Mouse (Mus musculus) urinary bladder, postnatal 36 days (tissue): Measurements from ENCODE around the gene Cops7a.

Experiments
- DNase-seq, 2 experiments: peaks; one replicate each; pipeline ENCODE4 v3.0.0; 2022; ENCODE audit warnings: low spot score in 2 of 2, mixed read lengths in 1 of 2

Gene Cops7a

DNA sequence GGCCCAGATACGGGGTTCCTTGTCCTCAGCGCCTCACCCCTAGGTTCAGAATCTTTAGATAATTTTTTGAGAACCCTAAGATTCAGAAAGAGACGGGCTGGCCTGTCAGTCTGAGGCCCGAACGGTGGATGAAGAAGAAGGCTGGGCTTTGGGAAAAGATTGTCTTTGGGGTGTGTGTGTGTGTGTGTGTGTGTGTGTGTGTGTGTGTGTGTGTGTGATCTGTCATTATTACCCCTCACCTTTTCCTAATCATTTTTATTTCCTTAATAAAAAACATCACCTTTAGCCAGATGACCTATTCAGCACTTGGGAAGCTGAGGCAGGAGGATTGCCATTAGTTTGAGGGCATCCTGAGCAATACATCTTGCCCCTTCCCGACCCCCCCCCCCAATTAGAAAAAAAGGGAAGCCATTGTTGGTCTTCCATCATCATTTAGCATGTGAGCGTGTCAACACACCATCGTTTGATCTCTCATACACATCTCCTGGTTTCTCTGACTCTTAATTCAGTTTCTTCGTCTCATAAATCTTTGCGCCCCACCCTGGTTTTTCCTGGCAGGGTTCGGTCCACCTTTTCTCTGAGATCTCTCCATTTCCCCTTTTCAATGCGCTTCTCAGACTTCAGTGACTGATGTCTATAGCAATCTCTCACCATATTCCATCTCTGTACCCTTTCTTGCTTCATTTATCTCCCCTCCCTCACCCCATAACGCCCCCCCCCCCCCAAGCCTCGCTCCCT, 46.3 kb downstream of the Cops7a start:
- DNase-seq = no peak

DNA sequence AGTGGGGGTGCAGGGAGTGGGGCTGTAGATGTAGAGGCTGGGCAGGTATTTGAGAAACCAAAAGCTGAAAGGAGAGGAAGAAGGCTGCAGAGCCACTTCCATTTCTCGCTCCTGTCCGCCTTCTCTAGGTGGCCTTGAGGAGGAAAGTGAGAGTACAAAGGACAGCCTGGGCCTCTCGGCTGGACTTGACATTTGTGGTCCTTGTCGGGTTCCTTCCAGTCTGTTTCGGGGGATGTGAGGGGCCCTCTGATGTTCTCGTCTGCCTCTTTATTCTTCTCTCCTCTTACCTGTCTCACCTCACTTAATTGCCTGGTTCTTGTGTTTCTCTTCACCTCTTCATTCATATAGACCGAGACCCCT, 47.0 kb downstream of the Cops7a start:
- DNase-seq = no peak

DNA sequence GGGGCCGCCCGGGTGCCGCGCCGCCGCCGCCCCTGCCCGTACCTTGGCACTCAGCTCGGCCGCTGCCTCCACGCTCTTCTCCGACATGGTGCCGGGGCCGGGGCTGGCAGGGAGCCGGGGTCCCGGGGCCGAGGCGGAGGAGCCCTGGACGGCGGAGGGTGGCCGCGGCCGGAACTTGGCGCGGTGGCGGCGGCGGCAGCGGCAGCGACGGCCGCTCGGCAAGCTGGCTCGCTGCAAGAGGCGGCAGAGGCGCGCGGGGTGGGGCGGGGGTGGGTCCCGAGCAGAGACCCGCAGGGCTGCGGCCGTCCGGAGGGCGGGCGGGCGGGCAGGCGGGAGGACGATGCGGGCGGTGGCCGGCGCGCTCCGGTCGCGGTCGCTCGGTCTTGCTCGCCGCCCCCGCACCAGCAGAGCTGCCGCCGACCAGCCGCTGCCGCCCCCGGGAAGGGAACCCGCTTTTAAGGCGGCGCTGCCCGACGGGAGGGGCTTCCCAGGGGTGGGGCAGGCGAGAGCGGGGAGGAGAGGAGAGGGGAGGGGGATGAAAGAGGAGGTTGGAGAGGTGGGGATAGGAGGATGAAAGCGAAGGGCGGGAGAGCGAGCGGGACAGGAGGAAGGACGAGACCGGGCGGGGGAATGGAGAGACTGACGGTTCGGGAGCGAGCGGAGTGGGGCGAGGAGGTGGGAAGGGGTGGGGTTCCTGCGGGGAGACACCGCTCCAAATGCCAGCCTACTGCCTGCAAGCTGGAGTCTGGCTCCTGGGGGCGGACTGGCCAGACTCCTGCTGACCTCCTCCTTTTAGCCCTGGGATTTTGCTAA, 47.6 kb downstream of the Cops7a start:
- peak; percentile 82 to 89 for DNase-seq

DNA sequence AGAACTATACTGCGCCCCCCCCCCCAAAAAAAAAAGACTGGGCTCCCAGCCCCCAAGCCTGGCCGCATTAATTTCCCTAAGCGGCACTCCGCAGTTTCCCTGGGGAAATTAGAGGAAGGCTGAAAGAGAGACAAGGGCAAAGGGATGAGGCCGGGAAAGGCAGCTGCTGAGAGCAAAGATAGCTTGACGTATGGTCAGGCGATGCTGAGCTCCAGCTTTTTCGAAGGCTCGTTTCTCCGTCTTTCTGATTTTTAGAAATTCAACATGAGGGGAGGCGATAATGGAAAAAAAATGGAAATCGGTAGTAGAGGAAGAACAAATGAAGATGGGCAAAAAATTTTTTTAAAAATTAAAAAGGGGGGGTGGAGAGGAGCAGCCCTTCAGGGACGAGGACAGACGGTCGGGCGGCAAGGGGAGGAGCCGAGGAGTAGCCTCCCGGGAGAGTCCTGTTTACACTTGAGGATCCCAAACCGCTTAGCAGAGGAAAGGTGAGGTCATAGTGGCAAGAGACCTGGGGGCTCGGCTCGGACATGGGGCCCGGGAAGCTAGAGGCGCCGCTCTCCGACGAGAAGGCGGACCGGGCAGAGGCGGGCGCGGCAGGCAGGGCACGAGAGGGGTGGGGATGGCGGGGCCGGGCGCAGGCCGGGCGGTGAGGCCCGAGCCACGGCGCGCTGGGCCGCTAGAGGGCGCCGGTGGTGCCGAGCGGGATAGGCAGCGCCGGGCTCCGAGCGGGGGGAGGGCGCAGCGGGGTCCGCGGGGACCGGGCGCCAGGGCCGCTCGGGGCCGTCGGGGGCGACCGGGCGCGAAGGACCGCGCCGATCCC, 48.4 kb downstream of the Cops7a start:
- peak; percentile 86 to 91 for DNase-seq

DNA sequence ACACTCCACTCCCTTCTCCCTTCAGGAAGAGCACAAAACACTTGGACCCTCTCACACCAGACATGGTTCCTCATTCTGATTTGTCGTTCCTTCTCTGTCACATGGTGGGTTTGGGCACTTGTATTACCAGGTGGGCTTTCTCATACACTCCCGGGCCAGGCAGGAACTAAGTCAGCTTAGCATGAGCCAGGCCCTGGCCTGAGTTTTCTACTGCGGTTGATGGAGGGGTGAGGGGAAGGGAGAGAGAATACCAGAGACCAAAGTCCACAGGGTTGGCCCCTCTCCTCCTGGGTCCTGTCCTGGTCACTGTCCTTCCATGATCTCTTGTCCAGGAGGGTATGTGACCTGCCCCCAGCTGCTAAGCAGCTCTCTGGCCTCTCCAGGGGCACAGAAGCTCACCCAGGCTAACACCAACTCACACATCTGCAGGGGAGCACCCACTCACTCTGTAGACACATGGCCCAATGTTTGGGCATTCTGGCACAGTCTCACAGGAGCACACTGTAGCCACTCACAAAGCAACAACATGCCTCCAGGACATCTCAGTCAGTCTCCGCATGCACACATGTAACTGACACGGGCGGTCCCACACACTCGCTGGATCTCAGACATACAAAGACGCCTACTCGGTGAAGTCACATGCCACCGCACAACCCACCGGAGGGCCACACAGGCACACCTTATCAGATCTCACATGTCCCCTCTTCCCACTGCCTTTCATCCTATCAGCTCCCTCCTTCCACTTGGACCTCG, 49.2 kb downstream of the Cops7a start:
- DNase-seq = peak in 1 of 2 experiments; percentile 15

DNA sequence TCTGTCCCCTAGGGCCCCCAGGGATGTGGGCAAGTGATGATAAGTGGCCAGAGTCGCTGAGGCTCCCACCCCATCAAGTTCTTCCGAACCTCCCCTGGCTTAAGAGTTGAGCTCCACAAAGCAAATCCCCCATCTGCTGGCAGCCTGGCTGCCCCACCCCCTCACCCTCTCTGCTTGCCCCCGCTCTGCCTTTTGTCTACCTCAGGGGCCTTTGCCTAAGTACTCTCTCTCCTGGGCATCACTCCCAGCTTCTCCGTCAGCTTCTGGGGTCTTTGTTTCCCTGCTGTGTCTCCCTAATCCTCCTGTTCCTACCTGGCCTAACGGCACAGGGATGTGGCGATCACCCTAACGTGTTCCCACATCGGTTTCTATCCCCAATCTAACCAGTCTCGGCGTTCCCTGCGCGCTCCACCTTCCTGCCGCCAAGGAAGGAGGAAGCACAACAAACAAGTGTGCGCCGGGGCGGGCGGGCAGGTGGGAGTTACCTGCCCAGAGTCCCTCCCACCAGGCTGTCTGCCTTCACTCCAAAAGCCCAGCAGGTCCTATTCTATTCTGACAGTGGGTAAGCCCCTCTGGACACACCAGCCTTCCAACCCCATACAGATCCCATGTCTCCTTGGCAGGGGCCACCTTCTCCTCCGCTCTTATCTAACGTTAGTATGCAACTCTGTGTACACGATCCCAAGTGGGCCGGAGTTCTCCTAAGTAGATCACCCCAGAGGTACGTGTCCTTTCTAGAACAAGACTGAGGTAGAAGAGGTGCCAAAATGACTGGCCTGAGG, 50.0 kb downstream of the Cops7a start:
- DNase-seq = peak in 1 of 2 experiments; percentile 58

DNA sequence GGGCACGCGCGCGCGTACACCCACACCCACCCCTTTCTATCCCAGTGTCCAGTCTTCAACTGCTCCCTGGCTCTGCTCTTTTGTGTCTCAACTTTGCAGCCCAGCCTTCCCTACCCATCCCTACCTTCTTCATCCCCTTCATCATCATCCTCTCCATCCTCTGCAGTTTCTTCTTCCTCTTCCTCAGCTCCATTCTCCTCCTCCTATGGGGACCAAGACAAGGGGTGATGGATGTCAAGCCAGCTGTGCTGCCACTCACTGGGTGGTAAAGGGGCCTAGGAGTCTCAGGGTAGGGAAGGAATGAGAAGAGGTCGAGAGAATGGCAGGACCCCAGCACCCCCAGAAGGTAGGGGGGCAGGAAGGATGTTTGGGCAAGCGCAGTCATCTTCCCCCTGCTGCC, 50.8 kb downstream of the Cops7a start:
- no peak for DNase-seq

DNA sequence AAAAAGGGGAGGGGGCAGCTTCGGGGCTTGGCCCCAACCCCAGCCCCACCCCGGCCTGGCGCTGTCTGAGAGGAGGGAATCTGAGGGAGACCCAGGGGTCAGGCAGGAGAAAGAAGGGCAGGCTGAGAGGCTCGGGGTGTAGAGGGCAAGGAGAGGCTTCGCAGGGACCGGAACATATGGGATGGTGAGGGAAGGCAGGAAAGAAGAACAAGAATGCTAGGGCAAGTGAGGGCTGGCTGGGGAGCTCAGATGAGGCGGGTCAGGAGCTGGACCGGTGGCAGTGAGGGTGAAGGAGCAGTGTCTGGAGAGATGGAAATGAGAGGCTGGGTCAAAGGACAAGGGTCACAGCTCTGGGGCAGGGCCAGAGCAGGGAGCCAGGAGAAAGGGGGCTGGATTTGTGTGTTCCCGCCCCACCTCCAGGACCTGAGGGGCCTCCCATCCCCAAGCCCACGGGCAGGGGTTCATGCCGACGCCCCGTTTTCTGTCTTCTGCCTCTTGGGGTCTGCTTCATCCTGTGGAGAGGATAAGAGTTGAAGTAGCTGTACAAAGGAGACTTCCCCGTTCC, 51.5 kb downstream of the Cops7a start:
- no peak for DNase-seq

DNA sequence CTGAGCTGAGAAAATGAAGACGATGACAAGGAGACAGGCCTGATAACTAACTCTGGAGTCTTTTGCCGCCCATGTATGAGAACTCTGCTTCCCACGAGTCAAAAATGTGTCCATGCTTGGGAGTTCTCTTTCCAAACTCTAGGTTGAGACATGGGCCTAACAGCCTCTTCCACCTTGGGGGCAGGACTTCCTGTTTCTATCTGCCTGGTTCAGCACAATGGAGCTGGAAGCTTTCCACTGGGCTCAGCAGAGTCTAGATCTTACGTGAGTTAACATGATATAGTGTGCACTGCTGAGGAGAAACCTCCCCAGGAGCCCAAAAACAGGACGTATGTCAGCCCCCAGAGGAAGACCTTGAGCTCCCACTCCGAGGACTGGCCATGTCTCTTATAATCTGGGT, 52.1 kb downstream of the Cops7a start:
- DNase-seq = no peak

DNA sequence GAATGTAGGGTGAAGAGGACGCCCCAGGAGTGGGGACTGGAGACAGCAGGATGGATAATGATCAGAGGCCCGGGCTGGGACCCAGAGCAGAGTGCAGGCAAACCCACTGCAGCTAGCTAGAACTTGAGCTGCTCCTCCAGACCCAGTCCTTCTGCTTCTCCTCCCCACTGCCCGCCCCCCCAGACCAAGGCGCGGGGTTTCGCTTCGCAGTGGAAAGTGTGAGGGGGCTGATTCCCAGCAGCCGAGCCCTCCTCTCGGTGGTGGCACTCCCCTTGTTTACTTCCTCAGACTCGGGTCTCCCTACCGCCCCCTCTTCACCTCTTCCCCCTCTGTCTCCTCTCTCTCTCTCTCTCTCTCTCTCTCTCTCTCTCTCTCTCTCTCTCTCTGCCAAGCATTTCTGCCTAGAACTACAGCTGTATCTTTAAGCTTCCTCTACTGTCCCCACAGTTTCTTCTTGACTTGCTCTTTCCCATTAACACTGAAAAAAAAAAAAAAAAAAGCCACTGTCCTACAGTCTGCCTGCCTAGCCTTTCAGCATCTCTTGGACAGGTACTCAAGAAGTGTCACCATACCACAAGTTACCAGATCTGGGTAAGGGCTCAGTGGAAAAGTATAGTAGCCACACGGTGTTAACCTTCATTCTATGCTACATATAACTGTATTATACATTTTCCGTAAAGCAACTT, 53.7 kb downstream of the Cops7a start, which contains the start of gene Lag3:
Gene Lag3 (minus strand): TSS at position 173 of the 686 bp plus-strand sequence.
- no peak for DNase-seq

DNA sequence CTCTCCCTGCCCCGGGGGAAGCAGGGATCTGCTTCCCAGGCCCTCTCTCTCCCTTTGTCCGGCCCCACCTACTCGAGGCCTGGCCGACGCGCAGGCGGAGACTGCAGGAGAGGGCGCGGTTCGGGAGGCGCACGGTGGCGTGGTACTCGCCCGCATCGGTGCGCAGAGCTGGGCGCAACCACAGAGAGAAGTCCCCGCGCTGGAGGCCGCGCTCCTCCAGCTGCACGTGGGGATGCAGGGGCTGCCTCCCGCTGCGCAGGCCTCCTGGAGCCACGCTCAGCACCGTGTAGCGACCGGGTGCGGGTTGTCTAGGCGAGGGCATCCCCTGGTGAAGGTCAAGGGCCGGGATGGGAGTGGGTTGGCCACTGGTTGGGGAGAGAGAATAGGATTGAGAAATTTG, 55.3 kb downstream of the Cops7a start:
- DNase-seq = no peak
